33 mouse cellular contexts compared by ENCODE assay signal in genomic region chr19:21043958-21044357, GRCm38 (mm10).
"Had no signal": no experiment of that assay in that cellular context is flagged by ENCODE, and none has a peak within 500 bp of the region (broad histone marks: within the 10 kb centered on the region; RNA-seq: fewer than 3 reads in every experiment).

No protein-coding gene starts in this region.

- DNase-seq: heart, postnatal 10 days; heart, postnatal 14 days; heart, postnatal 36 days; heart, postnatal 4 days; kidney, adult 11 months; kidney, adult 18-20 months; kidney, adult 2 months; kidney, adult 8-10 months; kidney, adult 9 months; kidney, postnatal 10 days; kidney, postnatal 14 days; kidney, postnatal 25 days; kidney, postnatal 36 days; kidney, postnatal 4 days; layer of hippocampus, adult 9-11 months; layer of hippocampus, postnatal 36 days had no signal

- H3K9me3 ChIP-seq: heart, embryonic 15.5 days; hindbrain, embryonic 13.5 days; hindbrain, embryonic 15.5 days had no signal

- H3K4me3 ChIP-seq: heart, embryonic 10.5 days; heart, embryonic 12.5 days; heart, embryonic 13.5 days; heart, embryonic 15.5 days; hindbrain, embryonic 10.5 days; hindbrain, embryonic 12.5 days; hindbrain, embryonic 13.5 days; hindbrain, embryonic 15.5 days; kidney, embryonic 15.5 days; layer of hippocampus, adult 2 months; left cerebral cortex, adult 2 months had no signal

- ATAC-seq: hindbrain, embryonic 16.5 days; hindbrain, postnatal 0 days; inflammation-experienced regulatory T-cells, adult 6 months had no signal

- H3K9ac ChIP-seq: heart, embryonic 12.5 days; heart, embryonic 13.5 days; heart, embryonic 15.5 days; hindbrain, embryonic 12.5 days; hindbrain, embryonic 13.5 days; hindbrain, embryonic 14.5 days; hindbrain, embryonic 15.5 days; kidney, embryonic 15.5 days had no signal

- H3K4me1 ChIP-seq: heart, embryonic 10.5 days; heart, embryonic 12.5 days; heart, embryonic 13.5 days; heart, embryonic 15.5 days; hindbrain, embryonic 12.5 days; hindbrain, embryonic 13.5 days; hindbrain, embryonic 15.5 days; kidney, embryonic 15.5 days had no signal

- H3K4me2 ChIP-seq: heart, embryonic 11.5 days; heart, embryonic 12.5 days; heart, embryonic 13.5 days; heart, embryonic 15.5 days; hindbrain, embryonic 12.5 days; hindbrain, embryonic 13.5 days; hindbrain, embryonic 14.5 days; hindbrain, embryonic 15.5 days; kidney, embryonic 15.5 days had no signal

- H3K36me3 ChIP-seq: heart, embryonic 10.5 days; heart, embryonic 12.5 days; heart, embryonic 13.5 days; heart, embryonic 15.5 days; hindbrain, embryonic 10.5 days; hindbrain, embryonic 12.5 days; hindbrain, embryonic 15.5 days; kidney, embryonic 15.5 days had no signal

- H3K27ac ChIP-seq: heart, embryonic 10.5 days; heart, embryonic 13.5 days; heart, embryonic 15.5 days; hindbrain, embryonic 10.5 days; hindbrain, embryonic 12.5 days; hindbrain, embryonic 13.5 days; hindbrain, embryonic 14.5 days; hindbrain, embryonic 15.5 days; hindbrain, postnatal 0 days; kidney, embryonic 15.5 days; kidney, postnatal 0 days; layer of hippocampus, adult 2 months; left cerebral cortex, adult 2 months had no signal

- H3K27me3 ChIP-seq: heart, embryonic 12.5 days; heart, embryonic 13.5 days; heart, embryonic 15.5 days; hindbrain, embryonic 12.5 days; hindbrain, embryonic 13.5 days; hindbrain, embryonic 15.5 days; kidney, embryonic 15.5 days had no signal
